Mouse (Mus musculus) liver, adult 2 months (tissue): ENCODE measurements around the gene Slc12a5.

Experiments used
- CTCF ChIP-seq: fragments of 200-500 bp; IDR thresholded peaks from 2 replicates; pipeline ENCODE4 v1.5.1; 2011; ENCODE audit warnings: low read depth, low read length, control low read depth
- POLR2A ChIP-seq: fragments of 200-500 bp; IDR thresholded peaks from 2 replicates; pipeline ENCODE4 v1.6.1; 2011; ENCODE audit warnings: low read length, control low read depth; ENCODE audit not compliant: insufficient read depth; ENCODE audit errors: extremely low read depth

GRCm38 (mm10) chr2:164995976-164996375, 35.4 kb downstream of the Slc12a5 start:
- TF ChIP-seq POLR2A (no peak), CTCF (no peak)
